Mouse (Mus musculus): ENCODE data around the gene Mob2. TPM values are rescaled to one million over a fixed set of nuclear protein-coding genes. Genes with fewer than 3 reads are reported as not detected.
A peak's percentile ranks its signal among the peaks of the same experiment; 100 is the strongest.

Gene Mob2
- polyA plus RNA-seq, 1 experiment = 34.7 TPM

- Histone ChIP-seq H3K4me1 (ENCODE audit: control insufficient read depth, insufficient read depth, insufficient read length, low read length) (peaks cover 29% of the 10 kb centered on the region), H3K4me3 (ENCODE audit: insufficient read depth, low read depth, low read length) (no peak overlapping the region), H3K27ac (replicated peaks; ENCODE audit: low read depth, low read length) (no peak overlapping the region)
Measured at GRCm38 (mm10) chr7:142059024-142059423, 1.8 kb downstream of the Mob2 start.

GRCm38 (mm10) chr7:142057121-142057520 lies 3.7 kb downstream of the Mob2 start:
- Histone ChIP-seq H3K27ac (replicated peaks; ENCODE audit: low read depth, low read length) (peak overlapping the region; percentile 64), H3K4me1 (ENCODE audit: control insufficient read depth, insufficient read depth, insufficient read length, low read length) (peaks cover 29% of the 10 kb centered on the region), H3K4me3 (ENCODE audit: insufficient read depth, low read depth, low read length) (no peak overlapping the region)

GRCm38 (mm10) chr7:142056601-142057061 lies 4.2 kb downstream of the Mob2 start:
- H3K4me3 ChIP-seq (ENCODE audit: insufficient read depth, low read depth, low read length) = no peak overlapping the region
- H3K27ac ChIP-seq (replicated peaks; ENCODE audit: low read depth, low read length) = peak overlapping the region; percentile 64
- peaks cover 29% of the 10 kb centered on the region for H3K4me1 ChIP-seq (ENCODE audit: control insufficient read depth, insufficient read depth, insufficient read length, low read length)

- Histone ChIP-seq H3K27ac (replicated peaks; ENCODE audit: low read depth, low read length) (no peak overlapping the region), H3K4me3 (ENCODE audit: insufficient read depth, low read depth, low read length) (no peak overlapping the region)
Measured at GRCm38 (mm10) chr7:142055431-142055830, 5.4 kb downstream of the Mob2 start.

GRCm38 (mm10) chr7:142050536-142050935 lies 10.3 kb downstream of the Mob2 start:
- Histone ChIP-seq H3K27ac (replicated peaks; ENCODE audit: low read depth, low read length) (no peak overlapping the region), H3K4me3 (ENCODE audit: insufficient read depth, low read depth, low read length) (no peak overlapping the region)

More at GRCm38 (mm10) chr7:142055431-142055830, 5.4 kb downstream of the Mob2 start:
- H3K4me1 ChIP-seq (ENCODE audit: control insufficient read depth, insufficient read depth, insufficient read length, low read length) = peaks cover 29% of the 10 kb centered on the region

GRCm38 (mm10) chr7:142045932-142046331 lies 14.9 kb downstream of the Mob2 start:
- Histone ChIP-seq H3K4me3 (ENCODE audit: insufficient read depth, low read depth, low read length) (no peak overlapping the region), H3K4me1 (ENCODE audit: control insufficient read depth, insufficient read depth, insufficient read length, low read length) (peaks cover 13% of the 10 kb centered on the region), H3K27ac (replicated peaks; ENCODE audit: low read depth, low read length) (no peak overlapping the region)

More at GRCm38 (mm10) chr7:142050536-142050935, 10.3 kb downstream of the Mob2 start:
- H3K4me1 ChIP-seq (ENCODE audit: control insufficient read depth, insufficient read depth, insufficient read length, low read length) = peaks cover 4% of the 10 kb centered on the region

GRCm38 (mm10) chr7:142045344-142045743 lies 15.5 kb downstream of the Mob2 start:
- H3K4me3 ChIP-seq (ENCODE audit: insufficient read depth, low read depth, low read length) = no peak overlapping the region
- no peak overlapping the region for H3K27ac ChIP-seq (replicated peaks; ENCODE audit: low read depth, low read length)
- peaks cover 13% of the 10 kb centered on the region for H3K4me1 ChIP-seq (ENCODE audit: control insufficient read depth, insufficient read depth, insufficient read length, low read length)

- peak overlapping the region; percentile 92 for H3K27ac ChIP-seq (replicated peaks; ENCODE audit: low read depth, low read length)
Measured at GRCm38 (mm10) chr7:142040756-142041155, 20.1 kb downstream of the Mob2 start.

GRCm38 (mm10) chr7:142037553-142038170 lies 23.2 kb downstream of the Mob2 start:
- 0 out of 2 replicates have a peak overlapping the region, but pooled peaks have one; percentile 7 for H3K27ac ChIP-seq (replicated peaks; ENCODE audit: low read depth, low read length)
- peaks cover 46% of the 10 kb centered on the region for H3K4me1 ChIP-seq (ENCODE audit: control insufficient read depth, insufficient read depth, insufficient read length, low read length)
- H3K4me3 ChIP-seq (ENCODE audit: insufficient read depth, low read depth, low read length) = no peak overlapping the region

More at GRCm38 (mm10) chr7:142040756-142041155, 20.1 kb downstream of the Mob2 start:
- H3K4me1 ChIP-seq (ENCODE audit: control insufficient read depth, insufficient read depth, insufficient read length, low read length) = peaks cover 29% of the 10 kb centered on the region
- H3K4me3 ChIP-seq (ENCODE audit: insufficient read depth, low read depth, low read length) = no peak overlapping the region

- H3K4me3 ChIP-seq (ENCODE audit: insufficient read depth, low read depth, low read length) = no peak overlapping the region
- H3K27ac ChIP-seq (replicated peaks; ENCODE audit: low read depth, low read length) = peak overlapping the region; percentile 78
- peaks cover 39% of the 10 kb centered on the region for H3K4me1 ChIP-seq (ENCODE audit: control insufficient read depth, insufficient read depth, insufficient read length, low read length)
Measured at GRCm38 (mm10) chr7:142035048-142035811, 25.6 kb downstream of the Mob2 start.

- no peak overlapping the region for H3K4me3 ChIP-seq (ENCODE audit: insufficient read depth, low read depth, low read length)
- H3K4me1 ChIP-seq (ENCODE audit: control insufficient read depth, insufficient read depth, insufficient read length, low read length) = peaks cover 30% of the 10 kb centered on the region
- peak overlapping the region; percentile 87 for H3K27ac ChIP-seq (replicated peaks; ENCODE audit: low read depth, low read length)
Measured at GRCm38 (mm10) chr7:142034198-142034597, 26.7 kb downstream of the Mob2 start.

GRCm38 (mm10) chr7:142030073-142030472 lies 30.8 kb downstream of the Mob2 start:
- Histone ChIP-seq H3K4me1 (ENCODE audit: control insufficient read depth, insufficient read depth, insufficient read length, low read length) (peaks cover 20% of the 10 kb centered on the region), H3K4me3 (ENCODE audit: insufficient read depth, low read depth, low read length) (no peak overlapping the region), H3K27ac (replicated peaks; ENCODE audit: low read depth, low read length) (no peak overlapping the region)

GRCm38 (mm10) chr7:142025926-142026325 lies 34.9 kb downstream of the Mob2 start:
- H3K4me3 ChIP-seq (ENCODE audit: insufficient read depth, low read depth, low read length) = no peak overlapping the region
- H3K27ac ChIP-seq (replicated peaks; ENCODE audit: low read depth, low read length) = no peak overlapping the region
- H3K4me1 ChIP-seq (ENCODE audit: control insufficient read depth, insufficient read depth, insufficient read length, low read length) = peaks cover 13% of the 10 kb centered on the region; the same call in 1 of the 2 replicates

GRCm38 (mm10) chr7:142025196-142025595 lies 35.7 kb downstream of the Mob2 start:
- no peak overlapping the region for H3K4me3 ChIP-seq (ENCODE audit: insufficient read depth, low read depth, low read length)
- peaks cover 19% of the 10 kb centered on the region; the same call in 1 of the 2 replicates for H3K4me1 ChIP-seq (ENCODE audit: control insufficient read depth, insufficient read depth, insufficient read length, low read length)
- H3K27ac ChIP-seq (replicated peaks; ENCODE audit: low read depth, low read length) = no peak overlapping the region

GRCm38 (mm10) chr7:142020827-142021226 lies 40.0 kb downstream of the Mob2 start:
- Histone ChIP-seq H3K4me1 (ENCODE audit: control insufficient read depth, insufficient read depth, insufficient read length, low read length) (peaks cover 21% of the 10 kb centered on the region; the same call in 1 of the 2 replicates), H3K27ac (replicated peaks; ENCODE audit: low read depth, low read length) (0 out of 2 replicates have a peak overlapping the region, but pooled peaks have one; percentile 17), H3K4me3 (ENCODE audit: insufficient read depth, low read depth, low read length) (no peak overlapping the region)

Data from brown adipose tissue, adult 24 weeks (tissue).